Mouse (Mus musculus): ENCODE results near the gene Cd68.
"Not testable (repeated sequence)": the region's sequence is repeated elsewhere in the genome, so short reads cannot be mapped to it uniquely, and the experiment has no call there.

Cd68 gene

GRCm38 (mm10) chr11:69665961-69666664, at the start of gene Cd68:
Gene Cd68 (minus strand): TSS chr11:69666153.
- DNase-seq (ENCODE audit: low read depth): peak; percentile 82

- peak; percentile 64 for DNase-seq (ENCODE audit: low read depth)
These were observed 49.5 kb upstream of the Cd68 start for GRCm38 (mm10) chr11:69715482-69715881.

GRCm38 (mm10) chr11:69714636-69715329, 48.8 kb upstream of the Cd68 start:
- no peak for DNase-seq (ENCODE audit: low read depth)

- DNase-seq (ENCODE audit: low read depth): no peak
These were observed 47.2 kb upstream of the Cd68 start for GRCm38 (mm10) chr11:69712954-69713672.

DNA sequence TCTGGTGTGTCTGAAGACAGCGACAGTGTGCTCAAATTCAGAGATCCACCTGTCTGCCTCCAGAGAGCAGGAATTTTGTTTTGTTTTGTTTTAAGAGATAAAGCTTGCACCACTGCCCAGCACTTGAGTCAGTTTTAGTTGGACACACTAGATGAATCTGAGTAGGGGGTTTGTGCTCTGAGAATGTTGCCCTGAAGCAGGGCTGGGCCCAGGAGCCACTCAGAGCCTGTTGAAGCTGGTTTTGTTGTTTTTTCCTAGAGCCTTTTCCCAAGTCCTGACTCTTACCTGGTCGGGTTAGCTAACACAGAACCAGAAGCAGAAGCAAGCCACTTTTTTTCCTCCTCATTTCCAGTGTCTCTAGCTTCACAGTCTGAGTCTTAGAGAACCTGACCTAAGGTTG, 45.1 kb upstream of the Cd68 start:
- DNase-seq (ENCODE audit: low read depth): no peak

GRCm38 (mm10) chr11:69710470-69710869, 44.5 kb upstream of the Cd68 start:
- no peak for DNase-seq (ENCODE audit: low read depth)

DNA sequence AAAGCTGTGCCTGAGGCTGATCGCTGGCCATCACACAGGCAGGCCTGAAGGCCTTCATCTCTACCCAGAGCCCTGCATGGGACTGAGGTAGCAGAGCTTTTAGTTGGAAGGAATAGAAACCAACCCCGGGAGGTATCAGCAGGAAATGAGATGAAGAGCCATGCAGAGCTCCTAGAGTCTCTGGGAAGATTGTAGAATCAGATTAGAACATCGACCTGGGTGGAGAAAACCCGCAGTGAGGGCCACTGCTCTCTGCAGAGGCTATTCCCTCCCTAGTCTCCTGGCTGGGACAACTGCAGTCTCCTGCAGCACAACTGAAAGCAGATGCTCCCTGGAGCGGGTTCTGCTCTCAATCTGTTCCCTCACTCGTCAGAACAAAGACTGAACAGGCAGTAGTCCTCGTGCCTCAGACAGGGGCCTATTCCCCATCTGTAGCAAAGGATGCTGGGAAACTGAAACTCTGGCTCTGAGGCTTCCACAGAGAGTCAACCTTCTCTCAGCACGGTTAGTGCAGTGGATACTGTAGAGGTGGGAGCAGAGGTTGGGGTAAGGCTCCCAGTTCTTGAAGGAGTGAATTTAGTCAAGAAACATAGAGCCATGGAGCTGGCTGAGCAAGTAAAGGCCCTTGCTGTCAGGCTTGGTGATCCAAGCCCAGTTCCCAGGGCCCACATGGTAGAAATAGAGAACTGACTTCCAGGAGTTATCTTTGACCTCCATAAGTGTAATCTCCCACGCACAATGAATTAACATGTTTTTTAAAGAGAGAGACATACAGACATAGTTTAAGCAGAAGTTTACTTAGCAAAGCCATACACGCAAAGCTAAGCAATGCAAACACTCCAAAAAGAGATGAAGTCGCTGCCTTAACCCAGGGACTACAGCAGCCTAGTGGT, 43.8 kb upstream of the Cd68 start:
- DNase-seq (ENCODE audit: low read depth): no peak

DNA sequence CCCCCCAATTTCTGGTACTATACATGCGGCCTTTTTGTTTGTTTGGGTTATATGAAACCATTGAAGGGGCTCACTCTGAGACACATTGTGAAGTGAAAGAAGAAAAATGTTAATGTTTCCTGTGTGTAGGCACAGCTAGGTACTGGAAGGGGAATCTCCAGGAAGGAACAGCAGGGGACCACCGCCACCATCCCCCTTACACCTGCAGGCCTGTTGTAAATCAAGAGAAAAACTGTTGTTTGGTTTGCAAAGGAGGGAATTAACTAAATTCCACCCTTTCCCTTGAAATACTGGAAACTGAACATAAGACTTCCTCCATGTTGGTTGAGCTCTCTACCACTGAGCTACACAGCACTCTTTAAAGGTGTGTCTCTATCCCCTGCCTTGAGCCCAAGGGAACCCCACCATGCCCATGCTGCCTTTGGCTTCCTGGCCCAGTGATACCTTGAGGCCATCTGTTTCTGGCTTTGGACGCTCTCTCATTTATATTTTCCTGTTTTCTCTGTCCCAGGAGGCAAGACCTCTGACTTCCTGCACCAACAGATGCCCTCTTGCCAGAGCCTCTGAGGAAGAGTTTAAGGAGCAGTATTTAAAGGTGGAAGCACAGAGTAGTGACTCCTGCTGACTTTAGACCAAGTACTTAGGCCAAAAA, 42.8 kb upstream of the Cd68 start:
- no peak for DNase-seq (ENCODE audit: low read depth)

DNA sequence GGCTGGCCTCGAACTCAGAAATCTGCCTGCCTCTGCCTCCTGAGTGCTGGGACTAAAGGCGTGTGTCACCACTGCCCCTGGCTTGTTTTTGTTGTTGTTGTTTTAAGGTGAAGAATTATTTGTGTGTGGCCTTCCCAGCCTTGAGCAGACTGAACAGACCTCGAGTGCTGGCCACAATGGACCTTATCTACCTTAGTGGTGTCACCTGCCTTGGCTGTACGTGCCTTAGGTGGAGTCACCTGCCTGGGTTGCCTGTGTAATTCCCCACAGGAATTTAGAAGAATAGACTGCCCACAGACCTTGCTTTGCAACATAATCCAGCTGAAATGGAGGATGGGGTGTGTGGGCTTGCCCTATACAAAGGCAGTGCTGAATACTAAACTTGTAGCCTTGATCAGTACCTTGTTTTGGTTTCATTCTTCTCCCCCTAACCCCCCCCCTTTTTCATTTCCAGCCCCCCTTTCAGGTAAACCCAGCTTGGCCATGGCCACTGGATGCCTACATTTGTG, 42.0 kb upstream of the Cd68 start:
- no peak for DNase-seq (ENCODE audit: low read depth)

- DNase-seq (ENCODE audit: low read depth): no peak
These were observed 41.5 kb upstream of the Cd68 start for GRCm38 (mm10) chr11:69707480-69707847.

- DNase-seq (ENCODE audit: low read depth): no peak
These were observed 41.0 kb upstream of the Cd68 start for GRCm38 (mm10) chr11:69706775-69707479.

DNA sequence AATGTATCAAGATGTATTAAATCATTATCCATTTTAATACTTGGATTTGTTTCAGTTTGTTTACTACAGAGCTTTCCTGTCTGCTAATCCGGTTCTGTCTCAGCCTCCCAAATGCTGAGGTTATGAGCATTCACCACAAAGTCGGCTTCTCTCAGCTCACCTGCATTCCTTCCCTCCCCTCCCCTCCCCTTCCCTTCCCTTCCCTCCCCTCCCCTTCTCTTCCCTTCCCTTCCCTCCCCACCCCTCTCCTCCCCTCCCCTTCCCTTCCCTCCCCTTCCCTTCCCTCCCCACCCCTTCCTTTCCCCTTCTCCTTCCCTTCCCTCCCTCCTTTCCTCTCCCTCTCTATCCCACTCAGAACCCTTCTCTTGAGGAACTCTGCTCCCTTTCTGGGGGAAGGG, 38.7 kb upstream of the Cd68 start:
- DNase-seq (ENCODE audit: low read depth): no peak

- DNase-seq (ENCODE audit: low read depth): no peak
These were observed 38.1 kb upstream of the Cd68 start for GRCm38 (mm10) chr11:69703814-69704612.

GRCm38 (mm10) chr11:69703381-69703780, 37.4 kb upstream of the Cd68 start:
- not testable (repeated sequence) for DNase-seq (ENCODE audit: low read depth)

DNA sequence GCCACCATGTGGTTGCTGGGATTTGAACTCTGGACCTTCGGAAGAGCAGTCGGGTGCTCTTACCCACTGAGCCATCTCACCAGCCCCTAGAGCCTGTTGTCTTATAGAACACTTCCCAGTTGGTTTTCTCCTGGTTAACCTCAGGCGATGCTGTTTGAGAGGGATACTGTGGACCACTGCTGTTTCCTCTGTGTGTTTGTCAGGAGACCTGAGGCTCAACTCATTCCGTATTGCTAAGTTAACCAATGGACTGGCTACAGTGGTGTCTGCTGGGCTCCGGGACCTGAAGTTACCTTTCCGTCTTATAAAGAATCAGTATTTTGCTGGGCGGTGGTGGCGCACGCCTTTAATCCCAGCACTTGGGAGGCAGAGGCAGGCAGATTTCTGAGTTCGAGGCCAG, 36.9 kb upstream of the Cd68 start:
- DNase-seq (ENCODE audit: low read depth): not testable (repeated sequence)

DNA sequence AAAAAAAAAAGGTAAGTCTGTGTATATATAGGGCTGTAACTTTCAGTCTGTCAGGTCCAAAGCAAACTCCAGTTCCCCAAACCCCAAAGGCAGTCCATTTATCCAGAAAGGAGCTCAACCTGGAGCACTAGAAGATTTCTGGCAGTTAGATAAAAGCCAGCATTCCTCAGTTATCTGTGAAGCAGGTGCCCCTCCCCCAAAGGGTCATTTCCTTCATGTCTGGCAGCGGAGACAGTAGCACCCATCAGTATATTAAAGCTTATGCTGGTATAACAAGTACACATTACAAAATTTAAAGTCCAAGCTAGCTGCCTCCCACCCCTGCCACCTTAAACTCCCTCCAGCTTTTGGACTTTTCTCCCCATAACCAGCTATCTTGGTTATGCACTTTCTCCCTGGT, 33.6 kb upstream of the Cd68 start:
- DNase-seq (ENCODE audit: low read depth): no peak

- peak; percentile 37 for DNase-seq (ENCODE audit: low read depth)
These were observed 32.6 kb upstream of the Cd68 start for GRCm38 (mm10) chr11:69698574-69698973.

- no peak for DNase-seq (ENCODE audit: low read depth)
These were observed 31.4 kb upstream of the Cd68 start for GRCm38 (mm10) chr11:69697396-69697795.

- no peak for DNase-seq (ENCODE audit: low read depth)
These were observed 29.6 kb upstream of the Cd68 start, which contains the start of the genes Tnfsf12 and Tnfsfm13 for GRCm38 (mm10) chr11:69695361-69696181. Gene Tnfsf12 (minus strand): TSS chr11:69695849. Gene Tnfsfm13 (minus strand): TSS chr11:69696098.

Data from induced T-regulatory cell, adult 2 months (primary cell).